ENCODE assay signal across 11 mouse cellular contexts in genomic region chr12:14164936-14165335, GRCm38 (mm10). TPM values are rescaled to one million over a fixed set of nuclear protein-coding genes. Genes with fewer than 3 reads are reported as not detected.
"Had no signal": no experiment of that assay in that cellular context is flagged by ENCODE, and none has a peak within 500 bp of the region (broad histone marks: within the 10 kb centered on the region; RNA-seq: fewer than 3 reads in every experiment).

No protein-coding gene starts in this region.

- H3K27ac ChIP-seq: kidney, postnatal 0 days; limb, embryonic 13.5 days; liver, embryonic 14.5 days; midbrain, embryonic 12.5 days; neural tube, embryonic 13.5 days; stomach, embryonic 15.5 days had no signal

- H3K4me3 ChIP-seq: limb, embryonic 13.5 days; midbrain, embryonic 12.5 days; neural tube, embryonic 13.5 days; stomach, embryonic 15.5 days had no signal

- H3K4me1 ChIP-seq: limb, embryonic 13.5 days; midbrain, embryonic 12.5 days; neural tube, embryonic 13.5 days; stomach, embryonic 15.5 days had no signal

- H3K36me3 ChIP-seq: limb, embryonic 13.5 days; midbrain, embryonic 12.5 days; neural tube, embryonic 13.5 days; stomach, embryonic 15.5 days had no signal

- H3K9ac ChIP-seq: limb, embryonic 13.5 days; liver, embryonic 14.5 days; midbrain, embryonic 12.5 days; neural tube, embryonic 13.5 days; stomach, embryonic 15.5 days had no signal

- H3K27me3 ChIP-seq: limb, embryonic 13.5 days; midbrain, embryonic 12.5 days; neural tube, embryonic 13.5 days; stomach, embryonic 15.5 days had no signal

- H3K4me2 ChIP-seq: limb, embryonic 13.5 days; midbrain, embryonic 12.5 days; neural tube, embryonic 13.5 days; stomach, embryonic 15.5 days had no signal

- ATAC-seq: midbrain, embryonic 16.5 days had no signal

- DNase-seq: right cerebral cortex, postnatal 14 days; thymus, adult 18-20 months; thymus, postnatal 25 days had no signal

- H3K9me3 ChIP-seq: limb, embryonic 13.5 days; midbrain, embryonic 12.5 days; neural tube, embryonic 13.5 days; stomach, embryonic 15.5 days had no signal

RNA-seq across cellular contexts. Expression of gene Fam84a, which starts 13.1 kb away (rescaled TPM):
- total RNA-seq: megakaryocyte-erythroid progenitor cell, adult 5-6 weeks had no signal
